Mouse (Mus musculus) colon, adult 2 months (tissue): ENCODE data around the gene Pxt1. TPM values are rescaled to one million over a fixed set of nuclear protein-coding genes. Genes with fewer than 3 reads are reported as not detected.

ENCODE experiments used
- polyA plus RNA-seq: library from polyadenylated mRNA; depleted of rRNA; stranded (reverse); fragments of >200 nt; gene quantifications from 2 replicates; pipeline ENCODE4 v1.2.3, GENCODE M21; 2012; rRNA removed

The Pxt1 gene
- polyA plus RNA-seq = 0.22 TPM in 1 of 2 replicates, not detected in the other

DNA sequence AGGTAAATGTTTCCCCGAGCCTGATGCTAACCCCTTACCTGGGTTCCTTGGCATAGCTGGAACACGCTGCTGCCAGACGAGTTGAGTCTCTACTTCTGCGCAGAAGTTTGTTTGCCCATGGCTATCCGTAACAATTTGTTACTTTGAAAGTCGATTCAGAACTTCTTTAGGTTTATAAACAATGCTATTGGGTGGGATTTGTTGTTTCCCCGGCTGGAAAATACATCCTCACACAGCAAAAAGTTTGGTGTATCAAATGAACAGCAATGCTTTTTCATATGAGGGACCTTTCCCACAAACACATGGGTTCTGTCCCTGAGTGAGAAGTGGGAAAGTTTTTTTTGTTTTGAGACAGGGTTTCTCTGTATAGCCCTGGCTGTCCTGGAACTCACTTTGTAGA is at the start of gene Pxt1:
Gene Pxt1 (minus strand): TSS at position 101 of the 400 bp plus-strand sequence.

DNA sequence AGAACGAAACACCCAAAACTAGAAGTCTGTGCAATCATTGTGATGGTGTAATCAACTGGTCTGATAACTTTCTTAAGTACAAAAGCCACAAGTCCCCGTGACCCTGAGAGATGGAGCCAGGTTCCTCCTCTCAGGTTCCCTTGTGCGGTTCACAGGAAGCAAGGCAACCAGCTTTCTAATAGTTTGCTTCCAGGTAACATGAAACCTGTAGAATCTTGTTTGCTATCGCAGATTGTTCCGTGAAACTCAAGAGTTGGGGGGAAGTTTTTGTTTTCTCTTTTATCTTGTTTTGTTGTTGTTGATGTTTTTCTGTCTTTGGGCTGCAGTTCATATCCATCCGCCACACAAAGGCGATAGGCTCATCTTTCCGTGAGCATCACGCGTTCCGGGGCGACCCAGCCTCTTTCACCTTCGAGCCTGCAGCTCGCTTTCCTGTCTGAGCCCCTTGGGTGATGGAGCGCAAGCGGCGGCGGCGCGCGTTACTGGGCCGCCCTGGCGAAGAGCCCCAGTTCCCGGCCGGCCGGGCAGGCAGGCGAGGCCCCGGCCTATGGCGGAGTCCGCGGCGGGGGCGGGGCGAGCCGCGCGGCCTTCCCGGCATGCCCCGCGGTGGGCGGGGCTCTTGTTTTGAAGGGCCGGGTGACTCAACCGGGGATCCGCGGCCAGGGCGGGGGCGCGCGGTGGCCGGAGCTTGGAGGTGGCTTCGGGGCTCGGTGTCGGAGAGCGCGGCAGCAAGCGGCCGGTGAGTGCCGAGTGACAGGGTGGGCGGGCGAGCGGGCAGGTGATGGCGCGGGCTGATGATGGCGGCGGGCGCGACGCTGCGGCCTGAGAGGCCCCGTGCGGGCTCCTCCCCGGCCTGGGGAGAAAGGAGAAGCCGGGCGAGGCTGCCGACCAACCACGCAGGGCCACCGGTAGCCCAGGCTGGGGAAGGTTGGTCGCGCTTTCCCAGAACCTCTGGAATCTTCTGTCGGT is 8.5 kb upstream of the Pxt1 start, which contains the start of gene Kctd20:
Gene Kctd20 (plus strand): TSS at position 120 of the 969 bp plus-strand sequence.

DNA sequence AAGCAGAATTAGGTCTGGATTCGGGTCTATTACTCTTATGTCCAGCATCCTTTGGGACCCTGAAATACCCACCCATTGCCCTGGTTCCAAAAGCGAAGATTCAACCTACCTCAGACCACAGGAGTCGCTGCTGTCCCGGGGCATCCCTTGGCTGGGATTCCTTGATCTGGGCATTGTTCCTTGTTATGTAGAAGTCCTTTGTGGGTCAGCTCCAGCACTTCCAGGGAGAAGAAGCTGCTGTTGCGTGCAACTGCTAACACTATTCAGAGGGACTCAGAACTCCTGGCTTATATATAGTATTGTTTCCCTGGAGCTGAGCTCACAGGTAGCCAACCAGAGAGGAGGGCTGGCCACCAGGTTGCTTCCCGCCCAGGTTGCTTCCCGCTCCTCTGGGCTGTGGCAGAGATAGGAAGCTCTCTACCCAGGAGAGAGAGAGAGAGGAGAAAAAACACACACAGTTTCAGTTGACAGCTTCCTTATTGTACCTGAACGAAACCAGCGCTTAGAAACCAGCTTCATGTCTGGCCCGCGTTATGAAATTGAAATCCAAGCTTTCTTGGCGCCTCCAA is 28.5 kb downstream of the Pxt1 start, which contains the start of gene 4930539E08Rik:
Gene 4930539E08Rik (minus strand): TSS at position 265 of the 569 bp plus-strand sequence.

Other genes with a start within 250 kb of the Pxt1 start
- 0.66 TPM in 1 of 2 replicates, not detected in the other for gene AC170998.1, start 217.8 kb downstream of the Pxt1 start, polyA plus RNA-seq
- 225 and 282 TPM in 2 replicates for gene Mapk13, start 174.5 kb downstream of the Pxt1 start, polyA plus RNA-seq
- gene Brpf3, start 142.8 kb downstream of the Pxt1 start, polyA plus RNA-seq = 98.6 and 106 TPM in 2 replicates
- gene Pnpla1, start 85.4 kb downstream of the Pxt1 start, polyA plus RNA-seq = 1.2 and 2.4 TPM in 2 replicates
- gene 4930539E08Rik, start 28.5 kb downstream of the Pxt1 start, polyA plus RNA-seq = 52.7 and 52.9 TPM in 2 replicates
- gene Kctd20, start 8.1 kb upstream of the Pxt1 start, polyA plus RNA-seq = 36.3 and 37.8 TPM in 2 replicates
- 95.9 and 122 TPM in 2 replicates for gene Stk38, start 64.2 kb upstream of the Pxt1 start, polyA plus RNA-seq
- 116 and 149 TPM in 2 replicates for gene Srsf3, start 88.8 kb upstream of the Pxt1 start, polyA plus RNA-seq
- 192 and 201 TPM in 2 replicates for gene Cdkn1a, start 147.1 kb upstream of the Pxt1 start, polyA plus RNA-seq
- gene Rab44, start 170.3 kb upstream of the Pxt1 start, polyA plus RNA-seq = 0.31 and 0.57 TPM in 2 replicates